Mouse (Mus musculus) stomach, embryonic 14.5 days (tissue): Measurements from ENCODE around the gene Casz1. TPM values are rescaled to one million over a fixed set of nuclear protein-coding genes. Genes with fewer than 3 reads are reported as not detected.

ENCODE experiments used
- ATAC-seq: fragments of 200-750 bp; cut with Nextera tagmentation; 2 replicates; pipeline ENCODE4 v1.8.0; 2017; ENCODE audit warnings: low read depth, moderate TSS enrichment; ENCODE audit not compliant: insufficient number of reproducible peaks, insufficient read depth, low FRiP score
- H3K27ac ChIP-seq: fragments of 300-500 bp; sonication (generic); 2 replicates; pipeline ENCODE4 v1.5.1; 2014; ENCODE audit warnings: mild to moderate bottlenecking, low read length, moderate library complexity, mixed read lengths
- H3K27me3 ChIP-seq: fragments of 300-500 bp; sonication (generic); 2 replicates; pipeline ENCODE4 v1.6.1; 2014; ENCODE audit warnings: low read length, control low read depth, mixed read lengths; ENCODE audit not compliant: control insufficient read depth, insufficient read depth
- H3K36me3 ChIP-seq: fragments of 300-500 bp; sonication (generic); 2 replicates; pipeline ENCODE4 v1.6.1; 2014; ENCODE audit warnings: mild to moderate bottlenecking, control low read depth, low read length, moderate library complexity, mixed read lengths; ENCODE audit not compliant: control insufficient read depth, insufficient read depth
- H3K4me1 ChIP-seq: fragments of 300-500 bp; sonication (generic); 2 replicates; pipeline ENCODE4 v1.6.1; 2014; ENCODE audit warnings: low read length, control low read depth, mixed read lengths; ENCODE audit not compliant: control insufficient read depth, insufficient read depth
- H3K4me2 ChIP-seq: fragments of 300-500 bp; sonication (generic); replicated peaks from 2 replicates; pipeline ENCODE4 v1.6.1; 2014; ENCODE audit warnings: low read depth, low read length, control low read depth
- H3K4me3 ChIP-seq: fragments of 300-500 bp; sonication (generic); 2 replicates; pipeline ENCODE4 v1.5.1; 2014; ENCODE audit warnings: low read depth, low read length, control low read depth
- H3K9ac ChIP-seq: fragments of 300-500 bp; sonication (generic); replicated peaks from 2 replicates; pipeline ENCODE4 v1.6.1; 2014; ENCODE audit warnings: low read depth, mild to moderate bottlenecking, control low read depth, low read length, moderate library complexity, mixed read lengths
- H3K9me3 ChIP-seq: fragments of 300-500 bp; sonication (generic); 2 replicates; pipeline ENCODE4 v1.6.1; 2016; ENCODE audit warnings: low read depth, low read length, control low read depth; ENCODE audit not compliant: control insufficient read depth
- WGBS: fragments of 180-500 bp; shearing (Covaris S2); extraction: QIAGEN DNeasy Blood & Tissue Kit; methylation state at CpG from one replicate; pipeline ENCODE4 v1.1.7; 2014; 5-methylcytosine and 5-hydroxymethylcytosine counted together
- polyA plus RNA-seq: library from polyadenylated mRNA; unstranded; fragments of >200 nt; fragmentation: Nextera tagmentation; extraction: Ambion mirVana; gene quantifications from 2 replicates; pipeline ENCODE4 v1.2.1, GENCODE M21; 2014

Gene Casz1
- polyA plus RNA-seq, 1 experiment from 2014 or later = 10.3 TPM

DNA sequence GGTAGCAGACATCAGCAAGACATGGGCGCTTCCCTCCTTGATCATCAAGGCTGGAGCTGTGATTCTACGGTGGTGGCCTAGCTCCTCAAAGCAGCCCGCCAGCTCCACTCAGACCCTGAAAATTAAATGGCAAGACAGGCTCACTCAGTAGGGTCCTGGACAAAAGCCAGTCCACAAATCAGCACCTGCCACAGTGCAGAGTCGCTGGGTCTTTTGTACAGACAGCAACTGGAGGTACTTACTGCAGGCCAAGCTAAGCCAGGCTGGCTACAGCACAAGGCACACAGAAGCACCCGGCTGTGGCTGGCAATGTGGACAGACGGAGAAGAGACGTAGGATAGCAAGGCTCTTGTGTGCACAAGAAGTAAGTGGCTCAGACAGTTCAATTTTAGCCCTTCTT lies 170.6 kb downstream of the Casz1 start:
- Histone ChIP-seq H3K36me3 (no peaks in the 10 kb centered on the region), H3K4me1 (peaks cover 13% of the 10 kb centered on the region), H3K27ac (no peak overlapping the region), H3K27me3 (no peaks in the 10 kb centered on the region), H3K4me2 (no peak overlapping the region), H3K9me3 (no peaks in the 10 kb centered on the region), H3K9ac (no peak overlapping the region), H3K4me3 (no peak overlapping the region)
- no peak for ATAC-seq
- 77% methylated on average over 7 of the region's 7 CpGs for WGBS

DNA sequence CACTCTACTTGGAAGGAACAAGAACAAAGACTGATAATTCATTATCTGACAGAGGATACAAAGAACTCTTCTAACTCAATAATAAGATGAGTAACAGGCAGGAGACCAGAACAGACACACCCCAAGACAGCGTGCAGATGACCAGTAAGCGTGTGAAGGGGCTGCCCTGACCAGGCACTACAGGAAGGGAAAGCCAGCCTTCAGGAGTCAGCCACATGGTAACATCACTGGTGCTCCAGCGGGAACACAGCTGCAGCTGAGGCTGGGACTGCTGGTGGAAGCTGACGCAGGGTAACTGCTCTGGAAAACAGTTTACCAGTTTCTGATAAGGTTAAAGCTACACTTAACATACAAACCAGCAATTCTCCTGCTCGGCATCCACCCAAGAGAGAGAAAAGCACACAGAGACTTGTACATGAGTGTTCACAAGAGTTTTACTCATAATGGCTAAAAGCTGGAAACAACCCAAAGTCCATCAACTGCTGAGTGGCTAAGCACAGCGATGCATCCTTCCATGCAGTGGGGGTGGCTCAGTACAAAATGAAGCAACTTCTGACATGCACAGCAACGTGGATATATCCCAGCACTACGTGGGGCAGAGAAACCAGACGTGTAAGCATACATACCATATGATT lies 174.1 kb downstream of the Casz1 start:
- Histone ChIP-seq H3K4me1 (0 out of 2 replicates have a peak, but pooled peaks cover 6% of the 10 kb centered on the region), H3K27ac (no peak overlapping the region), H3K4me2 (no peak overlapping the region), H3K27me3 (no peaks in the 10 kb centered on the region), H3K9ac (no peak overlapping the region), H3K9me3 (no peaks in the 10 kb centered on the region), H3K4me3 (no peak overlapping the region), H3K36me3 (no peaks in the 10 kb centered on the region; the same call in 1 of the 2 replicates)
- 62% methylated on average over 9 of the region's 9 CpGs for WGBS
- ATAC-seq = no peak

GRCm38 (mm10) chr4:148978926-148979325 lies 174.7 kb downstream of the Casz1 start:
- no peak overlapping the region for H3K27ac ChIP-seq

GRCm38 (mm10) chr4:148979837-148980236 lies 175.6 kb downstream of the Casz1 start:
- WGBS = 71% methylated on average over 11 of the region's 11 CpGs
- no peak overlapping the region for H3K9ac ChIP-seq
- H3K4me3 ChIP-seq = no peak overlapping the region
- H3K27me3 ChIP-seq = no peaks in the 10 kb centered on the region
- no peak overlapping the region for H3K4me2 ChIP-seq
- ATAC-seq = no peak
- H3K9me3 ChIP-seq = no peaks in the 10 kb centered on the region
- no peaks in the 10 kb centered on the region; the same call in 1 of the 2 replicates for H3K36me3 ChIP-seq
- H3K4me1 ChIP-seq = 0 out of 2 replicates have a peak, but pooled peaks cover 8% of the 10 kb centered on the region
- no peak overlapping the region for H3K27ac ChIP-seq

More at GRCm38 (mm10) chr4:148978926-148979325, 174.7 kb downstream of the Casz1 start:
- no peak overlapping the region for H3K4me3 ChIP-seq
- no peak for ATAC-seq
- 0 out of 2 replicates have a peak, but pooled peaks cover 6% of the 10 kb centered on the region for H3K4me1 ChIP-seq
- WGBS = 87% methylated on average over 11 of the region's 11 CpGs
- H3K9ac ChIP-seq = no peak overlapping the region
- H3K27me3 ChIP-seq = no peaks in the 10 kb centered on the region
- no peaks in the 10 kb centered on the region for H3K9me3 ChIP-seq
- no peak overlapping the region for H3K4me2 ChIP-seq
- H3K36me3 ChIP-seq = no peaks in the 10 kb centered on the region; the same call in 1 of the 2 replicates

DNA sequence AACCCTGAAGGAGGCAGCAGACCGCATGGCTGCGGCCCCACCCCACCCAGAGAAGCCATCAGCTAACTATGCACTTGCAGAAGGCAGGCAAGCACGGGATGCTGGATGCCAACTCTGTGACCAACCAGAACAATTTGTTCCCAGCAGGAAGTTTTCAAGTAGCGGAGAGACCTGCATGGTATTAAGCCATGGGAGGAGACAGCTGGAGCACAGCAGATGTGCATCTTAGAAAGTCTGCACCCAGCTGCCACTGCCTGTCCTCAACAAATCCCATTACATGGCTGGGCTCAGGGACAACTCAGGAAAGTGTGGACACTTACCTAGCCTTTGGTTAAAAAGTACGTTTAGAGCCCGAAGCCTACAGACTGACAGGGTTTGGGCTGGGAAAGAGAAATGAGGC lies 178.0 kb downstream of the Casz1 start:
- Histone ChIP-seq H3K27me3 (no peaks in the 10 kb centered on the region), H3K4me2 (no peak overlapping the region), H3K36me3 (no peaks in the 10 kb centered on the region; the same call in 1 of the 2 replicates), H3K4me3 (no peak overlapping the region), H3K9me3 (no peaks in the 10 kb centered on the region), H3K27ac (no peak overlapping the region), H3K9ac (no peak overlapping the region), H3K4me1 (peaks cover 31% of the 10 kb centered on the region)
- ATAC-seq = no peak
- WGBS = 70% methylated on average over 6 of the region's 6 CpGs

DNA sequence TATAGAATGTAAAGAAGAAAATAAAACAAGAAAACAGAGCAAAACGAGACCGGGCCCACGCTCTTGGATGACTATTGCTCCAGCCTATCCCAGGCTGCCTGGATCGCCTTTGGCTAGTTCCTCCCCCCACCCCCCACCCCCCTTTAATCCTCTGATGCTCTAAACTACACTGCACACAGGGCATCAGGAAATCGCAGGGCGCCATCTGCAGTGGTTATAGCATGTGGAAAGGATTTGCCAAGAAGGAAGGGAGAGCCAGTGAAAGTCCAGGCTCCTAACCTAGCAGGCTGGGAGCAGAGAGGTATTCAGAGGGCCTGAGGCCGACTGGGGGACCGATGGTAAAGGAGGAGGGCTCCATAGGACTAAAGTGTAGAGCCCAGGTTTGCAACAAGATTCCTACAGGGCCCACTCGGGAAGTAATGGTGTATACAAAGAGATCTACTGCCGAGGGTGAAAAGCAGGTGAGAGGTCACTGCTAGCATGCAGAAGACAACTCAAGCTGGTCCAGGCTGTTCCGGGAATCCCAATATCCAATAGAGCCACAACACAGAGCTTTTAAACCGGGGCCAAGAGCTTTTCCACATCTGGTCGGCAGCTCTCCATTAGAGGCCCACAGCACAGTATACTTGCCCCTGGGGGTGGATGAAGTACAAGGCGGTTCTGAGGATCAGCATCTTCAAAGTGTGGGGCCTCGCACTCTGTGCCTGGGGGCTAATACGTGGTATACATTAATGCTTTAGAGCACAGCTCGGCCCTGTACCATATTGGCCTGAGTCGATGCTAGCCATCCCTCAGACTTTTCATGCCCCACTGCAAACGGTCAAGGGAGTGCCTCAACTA lies 180.7 kb downstream of the Casz1 start:
- H3K4me3 ChIP-seq = no peak overlapping the region
- no peak for ATAC-seq

DNA sequence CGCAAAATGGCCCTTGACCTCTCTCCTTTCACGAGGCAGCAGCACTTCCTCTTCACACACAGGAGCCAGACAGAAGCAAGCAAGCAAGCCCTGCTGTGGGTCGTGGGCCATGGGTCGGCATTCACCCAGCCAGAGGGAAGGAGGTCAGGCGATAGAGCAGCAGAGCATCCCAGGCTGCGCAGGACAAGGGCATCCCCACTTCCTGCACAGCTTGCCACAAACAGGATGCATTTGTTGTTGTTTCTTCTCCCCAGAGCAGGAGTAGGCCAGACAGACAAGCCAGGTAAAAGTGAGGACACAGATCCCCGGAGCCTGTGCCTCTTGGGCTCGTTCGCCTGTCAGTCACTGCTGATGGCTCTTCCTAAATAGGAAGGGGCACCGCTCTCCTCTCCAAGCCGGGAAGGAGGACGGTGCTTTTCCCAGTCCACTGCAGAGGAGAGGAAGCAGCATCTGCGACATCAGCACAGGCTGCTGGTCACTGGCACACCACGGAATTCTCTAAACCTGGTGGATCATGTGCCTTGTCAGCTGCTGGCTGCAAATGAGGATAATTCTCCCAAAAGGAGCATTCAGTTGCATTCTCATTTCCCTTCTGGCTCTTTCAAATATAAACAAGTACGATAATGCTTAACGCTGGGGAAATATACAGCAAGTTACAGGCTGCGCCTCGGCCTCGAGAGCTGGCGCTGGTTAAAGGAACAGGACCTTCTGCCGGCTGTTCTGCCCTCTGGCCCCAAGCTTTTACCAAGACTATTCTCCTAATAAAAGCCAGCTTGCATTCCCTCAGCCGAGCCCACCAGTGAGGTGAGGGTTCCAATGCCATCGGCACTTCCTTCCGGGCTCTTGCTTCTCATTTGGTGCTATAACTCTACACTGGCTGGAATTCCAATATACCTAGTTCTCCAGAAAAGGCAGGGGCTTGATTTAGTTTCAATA lies 181.6 kb downstream of the Casz1 start:
- H3K4me3 ChIP-seq = no peak overlapping the region
- H3K9ac ChIP-seq = no peak overlapping the region
- no peaks in the 10 kb centered on the region; the same call in 1 of the 2 replicates for H3K36me3 ChIP-seq
- no peak for ATAC-seq
- no peaks in the 10 kb centered on the region for H3K27me3 ChIP-seq
- peaks cover 29% of the 10 kb centered on the region for H3K4me1 ChIP-seq
- no peak overlapping the region for H3K4me2 ChIP-seq
- H3K27ac ChIP-seq = no peak overlapping the region
- H3K9me3 ChIP-seq = no peaks in the 10 kb centered on the region
- 47% methylated on average over 24 of the region's 24 CpGs for WGBS

More for the DNA sequence above, 180.7 kb downstream of the Casz1 start:
- no peak overlapping the region for H3K9ac ChIP-seq
- H3K4me2 ChIP-seq = no peak overlapping the region
- H3K27me3 ChIP-seq = no peaks in the 10 kb centered on the region
- no peaks in the 10 kb centered on the region; the same call in 1 of the 2 replicates for H3K36me3 ChIP-seq
- H3K4me1 ChIP-seq = peaks cover 29% of the 10 kb centered on the region
- 65% methylated on average over 19 of the region's 19 CpGs for WGBS
- no peaks in the 10 kb centered on the region for H3K9me3 ChIP-seq
- H3K27ac ChIP-seq = no peak overlapping the region

GRCm38 (mm10) chr4:148990038-148990437 lies 185.8 kb downstream of the Casz1 start:
- Histone ChIP-seq H3K9me3 (no peaks in the 10 kb centered on the region), H3K9ac (no peak overlapping the region), H3K4me1 (peaks cover 23% of the 10 kb centered on the region), H3K36me3 (no peaks in the 10 kb centered on the region), H3K27me3 (no peaks in the 10 kb centered on the region), H3K4me2 (no peak overlapping the region), H3K27ac (no peak overlapping the region), H3K4me3 (no peak overlapping the region)
- 33% methylated on average over 2 of the region's 2 CpGs for WGBS
- ATAC-seq = no peak
